Mouse (Mus musculus): ENCODE data around the gene Agbl2. TPM values are rescaled to one million over a fixed set of nuclear protein-coding genes. Genes with fewer than 3 reads are reported as not detected.
A peak's percentile ranks its signal among the peaks of the same experiment; 100 is the strongest.

The Agbl2 gene
- polyA plus RNA-seq, 1 experiment from 2014 or later, result 0.35 TPM

- H3K27ac ChIP-seq (replicated peaks), result no peak overlapping the region
- no peak overlapping the region for H3K4me2 ChIP-seq (replicated peaks; ENCODE audit: low read depth)
- WGBS, result 39% methylated on average over 5 of the region's 5 CpGs
- no peak overlapping the region for H3K9ac ChIP-seq (ENCODE audit: low read length)
- no peak for TF ChIP-seq CTCF (IDR thresholded peaks at IDR 0.05; ENCODE audit: low read depth)
- TF ChIP-seq EP300 (optimal IDR thresholded peaks at IDR 0.05), result no peak
- no peaks in the 10 kb centered on the region for H3K27me3 ChIP-seq (ENCODE audit: control insufficient read depth, insufficient read depth, low read length)
- peak; percentile 69; the same call in 1 of the 2 replicates for ATAC-seq (ENCODE audit: low FRiP score, low TSS enrichment)
- no peaks in the 10 kb centered on the region for H3K9me3 ChIP-seq (ENCODE audit: control insufficient read depth, low read length)
- H3K36me3 ChIP-seq (ENCODE audit: control insufficient read depth, insufficient read depth, low read length), result no peaks in the 10 kb centered on the region
- no peak for DNase-seq (ENCODE audit: low spot score)
- no peak overlapping the region for H3K4me3 ChIP-seq (ENCODE audit: low read depth, low read length)
- H3K4me1 ChIP-seq (replicated peaks; ENCODE audit: control insufficient read depth, insufficient read depth), result no peaks in the 10 kb centered on the region
Observed at GRCm38 (mm10) chr2:90877584-90878259, 95.2 kb downstream of the Agbl2 start.

GRCm38 (mm10) chr2:90879419-90879818, 96.9 kb downstream of the Agbl2 start:
- TF ChIP-seq EP300 (optimal IDR thresholded peaks at IDR 0.05) (no peak), CTCF (IDR thresholded peaks at IDR 0.05; ENCODE audit: low read depth) (no peak)
- Histone ChIP-seq H3K36me3 (ENCODE audit: control insufficient read depth, insufficient read depth, low read length) (no peaks in the 10 kb centered on the region), H3K9me3 (ENCODE audit: control insufficient read depth, low read length) (no peaks in the 10 kb centered on the region), H3K4me2 (replicated peaks; ENCODE audit: low read depth) (no peak overlapping the region), H3K4me3 (ENCODE audit: low read depth, low read length) (no peak overlapping the region), H3K27ac (replicated peaks) (no peak overlapping the region), H3K4me1 (replicated peaks; ENCODE audit: control insufficient read depth, insufficient read depth) (no peaks in the 10 kb centered on the region), H3K27me3 (ENCODE audit: control insufficient read depth, insufficient read depth, low read length) (no peaks in the 10 kb centered on the region), H3K9ac (ENCODE audit: low read length) (no peak overlapping the region)
- ATAC-seq (ENCODE audit: low FRiP score, low TSS enrichment) (no peak), DNase-seq (ENCODE audit: low spot score) (no peak)

- no peak overlapping the region for H3K27ac ChIP-seq (replicated peaks)
- ATAC-seq (ENCODE audit: low FRiP score, low TSS enrichment), result no peak
- TF ChIP-seq EP300 (optimal IDR thresholded peaks at IDR 0.05) (no peak), CTCF (IDR thresholded peaks at IDR 0.05; ENCODE audit: low read depth) (no peak)
- H3K9me3 ChIP-seq (ENCODE audit: control insufficient read depth, low read length), result no peaks in the 10 kb centered on the region
- H3K9ac ChIP-seq (ENCODE audit: low read length), result no peak overlapping the region
- no peak overlapping the region for H3K4me2 ChIP-seq (replicated peaks; ENCODE audit: low read depth)
- WGBS, result 45% methylated on average over 6 of the region's 6 CpGs
- H3K27me3 ChIP-seq (ENCODE audit: control insufficient read depth, insufficient read depth, low read length), result no peaks in the 10 kb centered on the region
- H3K36me3 ChIP-seq (ENCODE audit: control insufficient read depth, insufficient read depth, low read length), result no peaks in the 10 kb centered on the region
- DNase-seq (ENCODE audit: low spot score), result no peak
- H3K4me3 ChIP-seq (ENCODE audit: low read depth, low read length), result no peak overlapping the region
- H3K4me1 ChIP-seq (replicated peaks; ENCODE audit: control insufficient read depth, insufficient read depth), result no peaks in the 10 kb centered on the region
Observed at GRCm38 (mm10) chr2:90880144-90880785, 97.7 kb downstream of the Agbl2 start.

- ATAC-seq (ENCODE audit: low FRiP score, low TSS enrichment) (no peak), DNase-seq (ENCODE audit: low spot score) (no peak)
- no peak for TF ChIP-seq CTCF (IDR thresholded peaks at IDR 0.05; ENCODE audit: low read depth)
- TF ChIP-seq EP300 (optimal IDR thresholded peaks at IDR 0.05), result no peak
- Histone ChIP-seq H3K4me3 (ENCODE audit: low read depth, low read length) (no peak overlapping the region), H3K27me3 (ENCODE audit: control insufficient read depth, insufficient read depth, low read length) (no peaks in the 10 kb centered on the region), H3K4me1 (replicated peaks; ENCODE audit: control insufficient read depth, insufficient read depth) (no peaks in the 10 kb centered on the region), H3K9me3 (ENCODE audit: control insufficient read depth, low read length) (no peaks in the 10 kb centered on the region), H3K4me2 (replicated peaks; ENCODE audit: low read depth) (no peak overlapping the region), H3K36me3 (ENCODE audit: control insufficient read depth, insufficient read depth, low read length) (no peaks in the 10 kb centered on the region), H3K27ac (replicated peaks) (no peak overlapping the region), H3K9ac (ENCODE audit: low read length) (no peak overlapping the region)
- WGBS, result 79% methylated on average over 2 of the region's 2 CpGs
Observed at GRCm38 (mm10) chr2:90881824-90882223, 99.3 kb downstream of the Agbl2 start.

Other genes starting within 250 kb of the Agbl2 start
- gene Ptprj, start 202.1 kb upstream of the Agbl2 start, polyA plus RNA-seq (2015; fragmentation: Nextera tagmentation; extraction: Ambion mirVana), result 2.1 and 2.2 TPM in 2 replicates
- gene Nup160, start 105.5 kb upstream of the Agbl2 start, polyA plus RNA-seq (2015; fragmentation: Nextera tagmentation; extraction: Ambion mirVana), result 8.1 and 8.4 TPM in 2 replicates
- 26.3 and 31.0 TPM in 2 replicates for gene Fnbp4, start 37.4 kb upstream of the Agbl2 start, polyA plus RNA-seq (2015; fragmentation: Nextera tagmentation; extraction: Ambion mirVana)
- 151 and 155 TPM in 2 replicates for gene Mtch2, start 64.4 kb downstream of the Agbl2 start, polyA plus RNA-seq (2015; fragmentation: Nextera tagmentation; extraction: Ambion mirVana)
- gene C1qtnf4, start 103.1 kb downstream of the Agbl2 start, polyA plus RNA-seq (2015; fragmentation: Nextera tagmentation; extraction: Ambion mirVana), result 19.4 and 20.7 TPM in 2 replicates
- gene Kbtbd4, start 122.0 kb downstream of the Agbl2 start, polyA plus RNA-seq (2015; fragmentation: Nextera tagmentation; extraction: Ambion mirVana), result 16.4 and 18.4 TPM in 2 replicates
- gene Ndufs3, start 122.1 kb downstream of the Agbl2 start, polyA plus RNA-seq (2015; fragmentation: Nextera tagmentation; extraction: Ambion mirVana), result 224 and 230 TPM in 2 replicates
- gene Celf1, start 157.7 kb downstream of the Agbl2 start, polyA plus RNA-seq (2015; fragmentation: Nextera tagmentation; extraction: Ambion mirVana), result 31.0 and 33.7 TPM in 2 replicates

Measured in stomach, postnatal 0 days (tissue).